Mouse (Mus musculus) cerebellum, adult (tissue): ENCODE results near the gene Map2.
A peak's percentile ranks its signal among the peaks of the same experiment; 100 is the strongest.

Experiments used
- ATAC-seq: cut with Nextera tagmentation; 2 replicates; pipeline ENCODE4 v1.9.2; 2017; ENCODE audit warnings: mild to moderate bottlenecking, moderate library complexity, mixed read lengths; ENCODE audit not compliant: insufficient number of reproducible peaks, low FRiP score, low TSS enrichment

Map2 gene

DNA sequence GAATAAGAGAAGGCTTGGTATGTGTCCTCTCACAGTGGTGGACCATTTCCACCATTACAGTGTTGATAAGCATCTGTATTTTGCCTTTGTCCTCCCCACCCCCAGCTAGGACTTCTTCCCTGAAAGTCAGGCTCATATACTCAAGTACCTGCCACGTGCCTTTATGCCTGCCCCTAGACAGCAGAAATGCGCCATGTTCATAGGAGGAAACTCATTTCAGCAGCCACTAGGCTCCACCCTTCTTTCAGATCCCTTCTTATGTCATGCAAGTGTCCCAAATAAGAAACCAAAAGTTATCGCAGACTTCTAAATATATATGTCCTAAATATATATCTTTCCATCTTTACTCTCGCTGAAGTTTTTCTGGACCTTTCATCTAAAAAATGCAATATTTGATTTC lies 21.2 kb downstream of the Map2 start:
- no peak for ATAC-seq

DNA sequence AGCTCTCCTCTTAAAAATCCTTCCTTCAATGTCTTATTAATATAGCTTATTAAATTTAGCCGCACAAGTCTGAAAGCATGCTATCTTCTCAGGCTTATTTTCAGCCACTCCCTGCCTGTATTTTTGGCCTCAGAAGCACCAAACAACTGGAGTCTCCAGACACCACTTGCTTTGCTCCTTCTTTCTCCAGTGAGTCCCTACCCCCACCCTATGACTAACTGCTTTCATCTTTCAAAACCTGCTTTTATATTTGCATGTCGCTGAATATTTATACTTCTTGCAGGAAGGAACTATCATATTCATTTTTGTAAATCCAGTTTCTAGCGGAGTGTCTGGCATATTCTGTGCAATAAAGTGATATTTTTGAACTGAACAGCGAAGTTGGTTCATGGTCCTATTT lies 21.6 kb downstream of the Map2 start:
- no peak for ATAC-seq

DNA sequence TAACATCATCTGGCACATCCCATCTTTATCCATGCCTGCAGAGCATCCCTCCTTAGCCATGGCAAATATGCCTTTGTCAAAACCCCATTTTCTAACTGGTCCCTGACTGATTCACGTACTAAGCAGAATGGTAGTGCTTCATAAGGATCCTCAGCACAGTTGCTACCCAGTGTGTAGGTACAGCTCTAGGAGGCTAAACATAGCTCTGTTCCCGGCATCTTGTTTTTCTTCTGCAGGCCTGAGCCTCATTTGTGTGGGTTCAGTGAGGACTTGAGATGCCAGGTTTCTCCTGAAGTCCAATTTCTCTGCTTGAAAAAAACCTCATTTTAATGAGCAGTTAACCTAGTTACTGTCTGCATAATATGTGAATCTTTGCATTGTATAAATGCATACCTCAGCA lies 30.4 kb downstream of the Map2 start:
- peak; percentile 67; the same call in 1 of the 2 replicates for ATAC-seq

DNA sequence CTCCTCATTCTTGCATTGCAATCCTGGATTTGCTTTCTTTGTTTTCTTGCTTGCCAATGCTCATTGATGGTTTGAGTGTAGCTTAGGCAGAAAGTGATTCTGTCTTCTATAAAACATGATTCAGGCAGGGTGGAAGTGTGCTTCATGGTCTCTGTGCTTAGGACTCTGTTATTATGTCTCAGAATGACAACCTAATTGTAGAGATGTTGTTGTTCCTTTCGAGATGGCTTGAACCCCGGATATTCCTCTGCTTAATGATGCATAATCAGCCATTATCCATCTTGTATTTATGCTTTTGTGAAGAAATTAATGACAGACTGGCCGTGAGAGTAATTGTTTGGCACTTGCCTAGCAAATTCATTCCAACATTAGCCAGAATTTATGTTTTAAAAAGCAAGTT lies 31.8 kb downstream of the Map2 start:
- no peak for ATAC-seq

DNA sequence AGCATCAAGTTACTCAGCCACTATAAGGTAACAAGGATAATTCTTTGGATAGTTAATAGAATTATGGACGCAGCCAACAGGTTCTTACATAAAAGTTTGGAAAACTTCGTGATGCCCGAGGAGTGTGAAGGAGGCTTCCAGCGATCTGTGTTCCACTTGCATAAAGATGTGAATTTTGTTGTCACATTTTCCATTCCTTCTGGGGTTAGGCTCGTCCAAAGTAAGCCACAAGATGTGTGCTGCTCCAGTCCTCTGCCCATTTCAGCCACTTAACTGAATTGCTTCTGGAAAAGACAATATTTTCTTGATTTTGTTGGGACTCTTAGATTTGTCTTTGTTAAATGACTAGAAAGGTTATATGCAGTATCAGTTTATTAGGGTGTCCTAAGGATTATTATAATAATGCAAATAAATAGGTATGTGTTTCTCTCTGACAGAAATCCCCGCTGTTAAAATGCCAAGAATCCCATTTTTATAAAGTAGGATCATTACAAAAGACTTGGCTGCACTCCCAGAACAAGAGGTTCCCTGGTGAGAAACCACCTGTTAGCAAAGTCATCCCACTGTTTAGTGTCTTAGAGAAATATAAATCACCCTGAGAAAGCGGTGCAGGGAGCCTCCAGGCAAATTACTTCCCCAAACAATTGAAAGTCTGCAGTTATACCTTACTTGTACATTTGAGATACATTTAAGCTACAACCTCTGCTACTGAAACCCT lies 36.2 kb downstream of the Map2 start:
- peak; percentile 62 for ATAC-seq

DNA sequence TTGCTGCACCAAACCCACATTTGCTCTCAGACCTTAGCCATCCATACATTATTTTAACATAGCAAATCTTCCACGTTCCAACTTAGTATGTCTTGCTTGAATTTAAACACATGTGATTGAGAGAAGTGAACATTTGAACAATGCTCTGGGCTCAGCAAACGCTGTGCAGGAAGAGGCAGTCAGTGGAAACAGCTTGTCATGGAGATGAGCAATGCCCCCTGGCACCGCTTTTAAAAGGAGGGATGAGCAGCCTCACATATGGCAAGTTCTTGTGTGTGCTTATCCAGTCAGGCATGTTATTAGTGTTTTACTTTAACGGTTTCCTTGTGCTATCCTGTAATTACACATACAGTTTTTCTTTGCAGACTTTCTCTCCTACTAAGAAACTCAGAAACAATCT lies 46.4 kb downstream of the Map2 start:
- ATAC-seq: peak; percentile 84

DNA sequence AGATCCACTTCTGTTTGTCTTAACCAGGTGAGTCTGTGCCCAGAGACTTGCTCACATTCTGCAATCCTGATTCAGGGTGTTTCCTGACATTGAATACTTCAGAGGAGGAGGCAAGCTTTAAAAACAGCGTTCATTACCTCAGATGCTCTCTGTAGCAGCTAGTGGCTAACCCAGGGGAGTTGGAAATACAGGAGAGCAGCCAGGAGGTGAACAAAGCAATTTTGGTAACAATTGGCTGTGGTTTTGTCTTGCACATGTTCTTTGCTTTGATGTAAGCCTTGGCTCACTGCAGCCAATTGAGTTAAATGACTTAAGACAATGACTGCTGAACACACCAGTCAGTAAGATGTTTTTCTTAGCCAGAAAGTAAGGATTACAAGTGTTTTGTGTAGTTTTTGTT lies 48.3 kb downstream of the Map2 start:
- ATAC-seq: no peak

DNA sequence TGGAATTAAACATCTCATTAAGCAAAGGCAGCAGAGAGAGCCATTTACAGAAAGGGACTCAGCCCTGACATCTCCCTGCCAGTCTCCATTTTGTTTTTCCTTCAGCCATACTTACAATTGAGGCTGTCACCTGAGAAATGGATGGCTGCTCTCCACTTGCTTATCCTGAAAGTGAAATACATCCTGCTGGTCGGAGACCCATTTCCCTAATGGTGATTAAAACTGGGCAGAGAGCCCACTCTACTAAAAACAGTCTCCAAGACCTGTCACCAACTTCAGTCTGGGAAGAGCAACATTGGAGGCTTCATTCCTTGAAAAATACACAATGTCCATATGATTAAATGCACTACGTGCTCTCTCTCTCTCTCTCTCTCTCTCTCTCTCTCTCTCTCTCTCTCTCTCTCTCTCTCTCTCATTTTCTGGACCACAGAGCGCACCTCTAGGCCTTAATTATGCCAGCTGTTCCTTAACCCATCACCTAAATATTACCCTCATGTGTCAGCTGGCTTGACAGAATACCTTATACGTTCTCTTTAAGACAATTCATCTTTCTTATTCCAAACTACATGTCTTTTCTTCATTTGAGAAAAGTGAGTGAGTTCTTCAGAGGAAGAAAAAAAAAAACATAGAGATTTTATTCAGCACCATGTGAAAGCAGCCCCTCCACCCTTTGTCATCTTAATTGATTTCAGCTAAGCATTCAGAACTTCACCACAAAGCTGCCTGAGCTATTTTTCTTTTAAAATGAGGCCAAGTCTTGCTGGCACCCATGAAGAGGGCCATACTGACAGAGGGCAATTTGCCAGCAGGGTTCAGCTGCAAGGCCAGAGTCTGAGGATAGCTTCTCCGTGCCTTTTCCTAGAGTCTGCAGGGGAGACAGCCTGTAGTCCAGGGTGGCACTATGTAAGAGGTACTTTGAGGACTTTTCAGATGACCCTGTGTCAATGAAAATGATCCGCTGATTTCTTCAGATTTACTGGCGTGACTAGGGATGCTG lies 51.6 kb downstream of the Map2 start:
- peak; percentile 91 for ATAC-seq

DNA sequence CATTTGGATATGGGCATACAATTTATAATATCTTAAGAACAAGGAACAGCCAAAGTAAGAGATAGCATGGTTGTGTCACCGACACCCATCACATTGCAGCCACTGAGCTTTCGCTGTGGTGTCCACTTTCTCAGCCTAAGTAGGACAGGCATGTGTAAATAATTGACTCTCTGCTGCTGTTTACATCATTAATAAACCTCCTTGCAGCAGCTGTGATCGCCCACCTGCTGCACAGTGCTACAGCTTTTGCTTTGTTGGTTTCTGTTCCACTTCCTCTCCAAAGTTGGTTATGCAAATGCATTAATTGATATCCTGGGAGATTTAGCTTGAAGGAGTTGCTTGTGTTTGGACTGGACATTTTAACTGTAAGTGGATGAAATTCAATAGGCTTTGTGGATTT lies 53.1 kb downstream of the Map2 start:
- no peak for ATAC-seq

DNA sequence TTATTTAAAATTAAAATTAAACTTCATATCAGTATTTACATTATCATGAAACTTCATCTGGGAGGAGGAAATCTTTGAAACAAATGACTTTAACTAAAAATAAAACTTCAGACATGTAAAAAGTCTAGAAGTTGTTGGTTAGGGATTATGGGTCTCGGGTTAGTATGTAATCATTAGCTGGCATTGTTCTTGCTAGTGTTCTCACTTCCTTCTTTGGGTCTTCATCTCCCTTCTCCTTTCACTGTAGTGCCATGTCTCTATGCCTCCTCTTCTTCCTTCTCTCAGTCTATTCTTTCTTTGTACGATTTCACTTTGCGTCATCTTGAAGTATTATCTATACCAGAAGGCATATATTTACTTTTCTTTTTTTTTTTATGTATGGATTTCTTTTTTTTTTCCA lies 55.3 kb downstream of the Map2 start:
- ATAC-seq: no peak

DNA sequence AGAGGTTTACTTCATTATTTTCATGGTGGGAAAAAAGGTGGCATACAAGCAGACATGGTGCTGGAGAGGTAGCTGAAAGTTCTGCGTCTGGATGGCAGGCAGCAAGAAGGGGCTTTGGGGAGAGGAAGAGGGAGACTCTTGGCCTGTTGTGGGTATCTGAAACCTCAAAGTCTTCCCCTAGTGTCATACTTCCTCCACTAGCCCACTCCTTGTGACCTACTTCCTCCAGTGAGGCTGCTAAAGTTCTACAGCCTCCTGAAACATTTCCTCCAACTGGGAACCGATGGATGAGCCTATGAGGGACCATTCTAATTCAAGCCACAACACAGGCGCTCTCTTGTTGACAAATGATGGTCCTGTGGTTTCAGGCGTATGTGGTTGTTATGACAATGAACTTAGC lies 56.9 kb downstream of the Map2 start:
- ATAC-seq: no peak

DNA sequence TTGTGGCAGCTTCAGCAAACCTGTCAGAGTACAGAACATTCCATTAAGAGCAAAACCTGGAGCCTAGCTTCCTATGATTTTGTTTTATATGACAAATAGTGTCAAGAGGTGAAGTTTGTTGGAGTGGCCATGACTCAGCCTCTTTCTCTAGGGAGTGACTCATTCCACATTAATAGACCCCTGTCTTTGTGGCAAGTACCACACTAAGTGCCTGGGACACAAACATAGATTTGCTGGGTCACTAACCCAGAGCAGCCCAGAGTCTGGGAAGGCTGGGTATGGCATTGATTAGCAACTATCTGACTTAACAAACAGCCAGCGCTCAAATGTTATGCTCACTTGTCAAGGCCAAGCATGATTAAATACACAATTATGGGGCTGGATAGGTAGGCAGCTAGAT lies 69.8 kb downstream of the Map2 start:
- ATAC-seq: no peak

DNA sequence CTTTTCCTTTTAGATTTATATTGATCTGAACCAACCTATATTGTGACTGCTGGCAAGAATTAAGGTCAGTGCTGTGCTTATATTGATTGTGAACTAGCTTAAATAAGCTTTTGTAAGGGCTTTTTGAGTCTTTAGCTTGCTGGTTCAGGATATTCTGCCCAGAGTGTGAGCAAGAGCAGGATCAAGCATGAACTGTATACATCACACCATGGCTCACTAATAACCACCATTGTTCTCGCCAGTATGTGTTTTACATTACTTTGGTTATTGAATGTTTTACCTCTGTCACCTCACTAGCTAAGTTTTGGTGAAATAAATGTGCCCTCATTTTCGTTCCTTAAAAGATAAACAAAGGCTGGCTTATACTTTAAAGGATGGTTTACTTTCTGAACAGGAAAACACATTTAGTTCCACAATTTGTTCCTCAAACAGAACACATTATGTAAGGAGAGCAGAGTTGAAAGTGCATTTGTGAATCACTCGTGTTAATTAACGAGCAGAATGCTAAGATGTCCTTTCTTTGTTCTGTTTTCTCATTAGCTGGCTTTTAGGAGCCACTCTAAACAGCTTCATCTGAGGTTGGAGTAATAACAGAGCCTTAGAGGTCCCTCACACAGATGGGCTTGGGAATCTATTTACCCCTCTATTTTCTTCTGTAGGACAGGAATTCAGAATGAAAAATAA lies 76.7 kb downstream of the Map2 start:
- no peak for ATAC-seq

DNA sequence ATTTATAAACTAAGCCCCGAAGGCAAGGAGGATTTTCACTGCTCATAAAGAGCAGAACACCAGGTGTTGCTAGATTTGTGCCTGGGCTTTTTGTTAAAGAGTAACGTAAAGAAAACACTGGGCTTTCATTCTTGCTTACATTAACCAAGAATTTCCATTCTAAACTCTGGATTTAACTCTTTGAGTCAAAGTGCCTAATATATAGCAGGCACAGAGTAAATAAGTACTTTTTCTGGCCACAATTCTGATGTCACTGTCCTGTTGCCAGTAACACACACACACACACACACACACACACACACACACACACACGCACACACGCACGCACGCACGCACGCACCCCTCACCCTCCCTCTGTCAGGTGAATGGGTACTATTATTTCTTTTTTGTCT lies 77.3 kb downstream of the Map2 start:
- ATAC-seq: no peak

DNA sequence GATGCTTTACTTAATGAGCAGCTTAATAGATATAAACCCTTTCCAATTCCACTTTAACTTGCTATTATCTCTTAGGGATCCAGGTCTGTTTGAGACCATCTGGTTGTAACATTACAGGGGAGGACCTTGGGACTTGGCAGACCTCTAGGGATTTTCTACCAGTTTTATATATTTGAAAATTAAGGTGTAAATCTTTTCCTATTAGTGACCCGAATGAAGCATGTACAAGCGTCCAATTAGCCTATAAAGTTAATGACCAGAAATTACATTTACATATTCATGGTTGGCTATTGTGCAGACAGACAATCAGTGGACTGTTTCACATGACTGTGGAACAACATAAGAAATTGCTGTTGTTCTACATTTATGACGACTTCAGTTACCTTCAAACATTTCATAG lies 88.1 kb downstream of the Map2 start:
- ATAC-seq: no peak

DNA sequence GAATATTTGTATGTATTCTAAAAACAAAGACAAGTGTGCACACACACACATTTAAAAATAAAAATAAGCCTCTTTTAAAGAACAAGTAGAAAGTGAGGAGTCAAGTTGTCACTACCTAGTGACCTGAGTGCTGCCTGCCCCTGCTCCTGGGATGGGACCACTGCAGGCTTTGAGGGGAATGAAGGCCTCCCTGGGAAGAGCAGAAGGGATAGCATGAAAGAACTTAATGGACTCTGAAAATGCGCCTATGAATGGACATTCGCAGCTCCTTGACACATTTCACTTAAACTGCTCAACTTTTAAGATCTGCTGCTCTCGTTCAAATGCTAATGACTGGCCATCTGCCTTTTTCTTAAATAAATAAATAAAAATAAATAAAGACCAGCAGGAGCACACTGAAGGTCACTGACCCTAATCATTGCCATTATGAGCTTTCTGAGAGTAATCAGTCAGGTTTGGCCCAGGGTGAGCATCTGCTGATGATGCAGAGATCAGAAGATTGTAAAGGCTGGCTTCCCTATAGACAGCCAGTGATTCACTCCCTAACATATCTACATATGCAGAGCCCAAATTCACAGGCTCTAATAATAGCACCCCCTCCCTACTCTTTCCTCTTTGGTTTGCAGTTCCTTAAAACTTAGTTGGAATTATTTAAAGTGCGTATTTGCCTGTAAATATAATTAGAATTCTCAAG lies 91.3 kb downstream of the Map2 start:
- ATAC-seq: no peak

DNA sequence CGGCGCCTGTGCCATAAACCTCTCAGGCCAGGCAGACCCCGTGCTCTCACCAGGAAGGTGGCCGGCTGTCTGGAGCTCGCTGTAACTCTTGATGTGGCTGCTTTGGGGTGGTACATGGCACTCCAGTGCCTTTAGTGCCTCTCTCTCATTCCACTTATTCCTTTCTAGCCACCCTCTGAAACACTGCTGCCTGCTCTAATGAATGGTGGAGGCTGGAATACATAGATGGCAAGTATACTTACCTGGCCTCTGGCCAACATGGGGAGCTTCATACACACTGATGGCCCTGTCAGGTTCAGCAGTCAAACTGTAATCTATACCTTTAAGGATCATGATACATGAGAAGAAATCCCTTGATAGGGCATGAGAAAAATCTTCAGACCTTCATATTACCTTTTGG lies 102.6 kb downstream of the Map2 start:
- ATAC-seq: no peak

DNA sequence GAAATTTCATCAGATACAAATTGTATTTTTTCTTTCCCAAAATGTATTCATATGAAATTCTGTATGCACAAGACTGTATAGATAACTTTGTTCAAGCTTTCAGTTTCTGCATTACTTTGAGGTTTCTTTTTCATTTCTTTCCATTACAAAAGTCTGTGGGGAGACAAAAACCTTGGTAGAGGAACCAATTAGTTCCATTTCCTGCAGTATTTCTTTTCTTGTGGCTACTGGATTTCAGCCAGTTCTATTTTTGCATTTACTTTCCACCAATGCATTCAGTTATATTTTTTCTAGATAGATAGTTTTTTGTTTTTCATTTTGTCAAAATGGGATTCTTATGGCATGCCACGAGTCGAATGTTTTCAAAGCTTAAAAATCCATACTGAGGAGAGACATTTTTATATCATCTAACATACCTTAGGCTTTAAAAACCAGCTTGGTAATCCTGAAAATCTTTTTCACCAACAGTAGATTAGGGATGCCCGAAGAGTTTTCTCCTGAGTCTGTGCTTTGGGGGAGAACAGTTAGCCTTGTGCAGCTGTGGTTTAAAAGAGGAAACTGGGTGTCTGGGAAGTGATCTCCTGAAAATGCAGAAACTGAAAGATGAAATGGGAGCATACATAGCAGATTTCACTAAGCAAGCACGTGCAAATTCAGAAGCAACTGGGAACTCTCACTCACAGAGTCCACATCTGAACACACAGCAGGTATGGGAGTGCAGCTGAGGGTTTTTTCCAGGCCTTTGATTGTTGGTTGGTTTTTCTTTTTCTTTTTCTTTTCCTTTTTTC lies 104.3 kb downstream of the Map2 start:
- no peak for ATAC-seq

DNA sequence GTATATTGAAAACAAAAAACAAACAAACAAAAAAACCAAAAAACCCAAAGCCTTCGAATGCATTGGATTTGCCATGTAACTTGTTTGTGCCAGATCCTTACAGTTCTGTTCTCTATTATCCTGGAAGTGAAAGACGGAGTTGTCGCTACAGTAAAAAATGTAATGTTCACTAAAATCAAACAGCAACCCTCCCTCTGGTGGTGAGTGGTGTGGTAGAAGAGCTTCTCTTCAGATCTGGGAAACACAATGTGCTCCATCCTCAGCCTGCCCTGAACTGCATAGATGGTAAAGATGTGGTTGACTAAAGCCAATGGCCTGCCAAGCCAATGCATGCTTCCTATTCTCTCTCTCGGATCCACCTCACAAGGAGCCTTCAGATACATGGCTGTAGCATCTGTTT lies 105.1 kb downstream of the Map2 start:
- 0 out of 2 replicates have a peak, but pooled peaks have one; percentile 15 for ATAC-seq

DNA sequence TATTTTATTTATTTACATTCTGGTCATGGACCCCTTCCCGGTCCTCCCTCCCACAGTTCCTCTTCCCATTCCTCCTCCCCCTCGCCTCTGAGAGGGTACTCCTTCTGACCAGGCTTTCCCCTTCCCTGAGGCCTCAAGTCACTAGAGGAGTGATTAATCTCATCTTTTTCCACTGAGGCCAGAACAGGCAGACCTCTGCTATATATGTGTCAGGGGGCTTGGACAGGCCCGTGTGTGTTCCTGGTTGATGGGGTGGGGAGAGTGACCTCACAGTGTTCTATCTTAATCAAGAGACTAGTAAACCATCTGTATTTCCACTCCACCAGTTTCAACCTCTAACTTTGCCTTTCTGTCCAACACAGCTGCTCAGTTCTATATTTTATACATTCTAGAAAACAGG lies 107.4 kb downstream of the Map2 start:
- no peak for ATAC-seq
